Mouse (Mus musculus) hindbrain, embryonic 13.5 days (tissue): Measurements from ENCODE around the gene Uap1. TPM values are rescaled to one million over a fixed set of nuclear protein-coding genes. Genes with fewer than 3 reads are reported as not detected.

ENCODE experiments used
- ATAC-seq: fragments of 200-750 bp; cut with Nextera tagmentation; 2 replicates; pipeline ENCODE4 v1.8.0; 2017; ENCODE audit warnings: moderate TSS enrichment; ENCODE audit not compliant: low FRiP score
- H3K27ac ChIP-seq: fragments of 300-500 bp; sonication (generic); 2 replicates; pipeline ENCODE4 v1.5.1; 2015; ENCODE audit warnings: inconsistent platforms, mild to moderate bottlenecking, moderate library complexity
- H3K27me3 ChIP-seq: fragments of 300-500 bp; sonication (generic); 2 replicates; pipeline ENCODE4 v1.6.1; 2015; ENCODE audit warnings: mild to moderate bottlenecking, inconsistent platforms
- H3K36me3 ChIP-seq: fragments of 300-500 bp; sonication (generic); 2 replicates; pipeline ENCODE4 v1.6.1; 2015; ENCODE audit warnings: mild to moderate bottlenecking, inconsistent platforms
- H3K4me1 ChIP-seq: fragments of 300-500 bp; sonication (generic); replicated peaks from 2 replicates; pipeline ENCODE4 v1.6.1; 2015; ENCODE audit warnings: inconsistent platforms
- H3K4me2 ChIP-seq: fragments of 300-500 bp; sonication (generic); 2 replicates; pipeline ENCODE4 v1.6.1; 2015; ENCODE audit warnings: inconsistent platforms, mild to moderate bottlenecking, moderate library complexity
- H3K4me3 ChIP-seq: fragments of 300-500 bp; sonication (generic); 2 replicates; pipeline ENCODE4 v1.5.1; 2015; ENCODE audit warnings: mild to moderate bottlenecking, inconsistent platforms
- H3K9ac ChIP-seq: fragments of 300-500 bp; sonication (generic); 2 replicates; pipeline ENCODE4 v1.6.1; 2015; ENCODE audit warnings: mild to moderate bottlenecking, inconsistent platforms
- H3K9me3 ChIP-seq: fragments of 300-500 bp; sonication (generic); 2 replicates; pipeline ENCODE4 v1.6.1; 2016; ENCODE audit warnings: inconsistent platforms
- WGBS: fragments of 180-500 bp; shearing (Covaris S2); methylation state at CpG from one replicate; pipeline ENCODE4 v1.1.7; 2015; 5-methylcytosine and 5-hydroxymethylcytosine counted together
- polyA plus RNA-seq: library from polyadenylated mRNA; unstranded; fragments of >200 nt; fragmentation: Nextera tagmentation; extraction: Ambion mirVana; gene quantifications from 2 replicates; pipeline ENCODE4 v1.2.1, GENCODE M21; 2015

Gene Uap1
- polyA plus RNA-seq, 1 experiment from 2014 or later = 63.7 TPM

- Histone ChIP-seq H3K4me2 (no peak overlapping the region), H3K36me3 (peaks cover 55% of the 10 kb centered on the region), H3K4me1 (peaks cover 6% of the 10 kb centered on the region), H3K27me3 (no peaks in the 10 kb centered on the region), H3K27ac (no peak overlapping the region), H3K4me3 (no peak overlapping the region), H3K9me3 (no peaks in the 10 kb centered on the region), H3K9ac (no peak overlapping the region)
- no peak for ATAC-seq
- WGBS = 74% methylated on average over 6 of the region's 6 CpGs
These were observed 12.9 kb downstream of the Uap1 start for GRCm38 (mm10) chr1:170161852-170162251.

- no peaks in the 10 kb centered on the region for H3K27me3 ChIP-seq
- H3K4me1 ChIP-seq = peaks cover 6% of the 10 kb centered on the region
- no peak for ATAC-seq
- H3K27ac ChIP-seq = no peak overlapping the region
- H3K9me3 ChIP-seq = no peaks in the 10 kb centered on the region
- peaks cover 47% of the 10 kb centered on the region for H3K36me3 ChIP-seq
- 53% methylated on average over 3 of the region's 3 CpGs for WGBS
- no peak overlapping the region for H3K9ac ChIP-seq
- H3K4me2 ChIP-seq = no peak overlapping the region
- H3K4me3 ChIP-seq = no peak overlapping the region
These were observed 14.3 kb downstream of the Uap1 start for GRCm38 (mm10) chr1:170160397-170160938.

GRCm38 (mm10) chr1:170159707-170160106 is 15.1 kb downstream of the Uap1 start:
- Histone ChIP-seq H3K4me3 (no peak overlapping the region), H3K27ac (no peak overlapping the region), H3K9ac (no peak overlapping the region), H3K27me3 (no peaks in the 10 kb centered on the region), H3K36me3 (peaks cover 41% of the 10 kb centered on the region), H3K4me2 (no peak overlapping the region), H3K9me3 (no peaks in the 10 kb centered on the region), H3K4me1 (peaks cover 6% of the 10 kb centered on the region)
- 88% methylated on average over 2 of the region's 2 CpGs for WGBS
- ATAC-seq = no peak

GRCm38 (mm10) chr1:170155761-170156160 is 19.0 kb downstream of the Uap1 start:
- 81% methylated on average over 5 of the region's 5 CpGs for WGBS
- H3K4me1 ChIP-seq = peaks cover 6% of the 10 kb centered on the region
- ATAC-seq = no peak
- H3K4me2 ChIP-seq = no peak overlapping the region
- H3K9ac ChIP-seq = no peak overlapping the region
- no peak overlapping the region for H3K27ac ChIP-seq
- no peaks in the 10 kb centered on the region for H3K9me3 ChIP-seq
- peaks cover 22% of the 10 kb centered on the region for H3K36me3 ChIP-seq
- no peak overlapping the region for H3K4me3 ChIP-seq
- no peaks in the 10 kb centered on the region for H3K27me3 ChIP-seq

GRCm38 (mm10) chr1:170155298-170155697 is 19.5 kb downstream of the Uap1 start:
- Histone ChIP-seq H3K4me1 (peaks cover 2% of the 10 kb centered on the region), H3K4me3 (no peak overlapping the region), H3K4me2 (no peak overlapping the region), H3K27ac (no peak overlapping the region), H3K36me3 (peaks cover 25% of the 10 kb centered on the region), H3K27me3 (no peaks in the 10 kb centered on the region), H3K9me3 (no peaks in the 10 kb centered on the region), H3K9ac (no peak overlapping the region)
- no peak for ATAC-seq
- 65% methylated on average over 2 of the region's 2 CpGs for WGBS

GRCm38 (mm10) chr1:170153986-170154385 is 20.8 kb downstream of the Uap1 start:
- H3K4me1 ChIP-seq = no peaks in the 10 kb centered on the region
- 81% methylated on average over 8 of the region's 8 CpGs for WGBS
- no peaks in the 10 kb centered on the region for H3K27me3 ChIP-seq
- H3K4me2 ChIP-seq = no peak overlapping the region
- H3K27ac ChIP-seq = no peak overlapping the region
- H3K9ac ChIP-seq = no peak overlapping the region
- peaks cover 38% of the 10 kb centered on the region for H3K36me3 ChIP-seq
- no peak for ATAC-seq
- H3K9me3 ChIP-seq = no peaks in the 10 kb centered on the region
- H3K4me3 ChIP-seq = no peak overlapping the region

- Histone ChIP-seq H3K4me3 (no peak overlapping the region), H3K27me3 (no peaks in the 10 kb centered on the region), H3K4me1 (no peaks in the 10 kb centered on the region), H3K9me3 (no peaks in the 10 kb centered on the region), H3K36me3 (peaks cover 39% of the 10 kb centered on the region), H3K9ac (no peak overlapping the region), H3K4me2 (no peak overlapping the region), H3K27ac (no peak overlapping the region)
- WGBS = 91% methylated on average over 2 of the region's 2 CpGs
- no peak for ATAC-seq
These were observed 22.2 kb downstream of the Uap1 start for GRCm38 (mm10) chr1:170152552-170152951.

- H3K9ac ChIP-seq = no peak overlapping the region
- no peaks in the 10 kb centered on the region for H3K9me3 ChIP-seq
- H3K27me3 ChIP-seq = no peaks in the 10 kb centered on the region
- no peak overlapping the region for H3K4me2 ChIP-seq
- H3K4me1 ChIP-seq = no peaks in the 10 kb centered on the region
- WGBS = 66% methylated on average over 6 of the region's 6 CpGs
- H3K36me3 ChIP-seq = peaks cover 34% of the 10 kb centered on the region
- H3K27ac ChIP-seq = no peak overlapping the region
- no peak for ATAC-seq
- H3K4me3 ChIP-seq = no peak overlapping the region
These were observed 23.9 kb downstream of the Uap1 start for GRCm38 (mm10) chr1:170150870-170151269.

- WGBS = 88% methylated on average over 4 of the region's 4 CpGs
- ATAC-seq = no peak
- H3K4me1 ChIP-seq = no peaks in the 10 kb centered on the region
These were observed 25.0 kb downstream of the Uap1 start for GRCm38 (mm10) chr1:170149756-170150155.

GRCm38 (mm10) chr1:170148536-170148935 is 26.2 kb downstream of the Uap1 start:
- ATAC-seq = no peak
- Histone ChIP-seq H3K27me3 (no peaks in the 10 kb centered on the region), H3K27ac (no peak overlapping the region), H3K36me3 (peaks cover 41% of the 10 kb centered on the region), H3K9me3 (no peaks in the 10 kb centered on the region), H3K4me1 (no peaks in the 10 kb centered on the region), H3K9ac (no peak overlapping the region), H3K4me3 (no peak overlapping the region), H3K4me2 (no peak overlapping the region)
- 92% methylated on average over 6 of the region's 6 CpGs for WGBS

More at GRCm38 (mm10) chr1:170149756-170150155, 25.0 kb downstream of the Uap1 start:
- Histone ChIP-seq H3K9me3 (no peaks in the 10 kb centered on the region), H3K4me3 (no peak overlapping the region), H3K4me2 (no peak overlapping the region), H3K9ac (no peak overlapping the region), H3K36me3 (peaks cover 36% of the 10 kb centered on the region), H3K27ac (no peak overlapping the region), H3K27me3 (no peaks in the 10 kb centered on the region)

GRCm38 (mm10) chr1:170147651-170148448 is 26.9 kb downstream of the Uap1 start:
- Histone ChIP-seq H3K4me1 (no peaks in the 10 kb centered on the region), H3K27ac (no peak overlapping the region), H3K36me3 (peaks cover 48% of the 10 kb centered on the region), H3K27me3 (no peaks in the 10 kb centered on the region), H3K9ac (no peak overlapping the region), H3K4me2 (no peak overlapping the region), H3K4me3 (no peak overlapping the region), H3K9me3 (no peaks in the 10 kb centered on the region)
- WGBS = 92% methylated on average over 9 of the region's 9 CpGs
- no peak for ATAC-seq

GRCm38 (mm10) chr1:170145606-170146005 is 29.2 kb downstream of the Uap1 start:
- Histone ChIP-seq H3K9ac (no peak overlapping the region), H3K4me1 (no peaks in the 10 kb centered on the region), H3K36me3 (peaks cover 60% of the 10 kb centered on the region), H3K27ac (no peak overlapping the region), H3K27me3 (no peaks in the 10 kb centered on the region), H3K4me3 (no peak overlapping the region), H3K4me2 (no peak overlapping the region), H3K9me3 (no peaks in the 10 kb centered on the region)
- WGBS = 96% methylated on average over 4 of the region's 4 CpGs
- ATAC-seq = no peak
